Mouse (Mus musculus) liver, embryonic 14.5 days (tissue): Measurements from ENCODE around the gene Ccrl2.

Experiments
- CTCF ChIP-seq: IDR thresholded peaks from 2 replicates; pipeline ENCODE4 v1.5.1; 2016; ENCODE audit warnings: antibody characterized with exemption, low read depth, control low read depth
- EP300 ChIP-seq: IDR thresholded peaks from 2 replicates; pipeline ENCODE4 v1.6.1; 2016; ENCODE audit warnings: antibody characterized with exemption, low read depth

DNA sequence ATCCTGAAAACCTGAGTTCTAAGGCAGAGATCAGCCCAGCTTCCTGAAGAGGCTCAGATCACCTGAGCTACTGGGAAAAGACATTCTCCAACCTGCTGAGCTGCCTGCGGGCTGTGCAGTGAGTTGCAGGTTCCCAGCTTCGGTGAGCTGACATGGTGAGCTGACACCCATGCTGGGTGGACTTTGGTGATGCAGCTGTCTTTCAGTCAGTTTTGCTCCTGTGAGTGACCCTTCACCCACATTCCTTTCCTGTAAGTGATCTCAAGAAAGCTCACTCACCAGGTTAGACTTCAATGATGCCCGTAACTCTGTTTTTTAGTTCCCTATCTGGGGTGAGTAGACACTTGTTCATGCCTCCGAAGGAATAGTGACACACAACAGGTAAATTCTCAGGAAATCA lies 28.0 kb upstream of the Ccrl2 start:
- TF ChIP-seq CTCF, result no peak
- TF ChIP-seq EP300, result no peak
